Mouse (Mus musculus): ENCODE measurements at regions not wholly inside any gene's neighbourhood (a gene's known extent, or its start where the extent isn't known, plus 50 kb on each side); places are given as distances from the start of the nearest gene placed in this dataset.

- no peak overlapping the region for H3K4me2 ChIP-seq (ENCODE audit: low read depth)
- H3K79me2 ChIP-seq (ENCODE audit: control insufficient read depth, insufficient read depth) = no peaks in the 10 kb centered on the region
- no peak overlapping the region for H3K4me3 ChIP-seq
- H3K36me3 ChIP-seq (ENCODE audit: control insufficient read depth, insufficient read depth) = no peaks in the 10 kb centered on the region
- no peak for TF ChIP-seq POLR2AphosphoS2 (IDR thresholded peaks at IDR 0.05; ENCODE audit: insufficient read length, low read depth)
- no peaks in the 10 kb centered on the region for H3K27me3 ChIP-seq (ENCODE audit: control insufficient read depth, insufficient read depth, insufficient read length)
- H3ac ChIP-seq (ENCODE audit: control insufficient read depth, insufficient read length) = no peak overlapping the region
Observed at GRCm38 (mm10) chr1:45700893-45701292, 94.1 kb upstream of the Wdr75 start.

DNA sequence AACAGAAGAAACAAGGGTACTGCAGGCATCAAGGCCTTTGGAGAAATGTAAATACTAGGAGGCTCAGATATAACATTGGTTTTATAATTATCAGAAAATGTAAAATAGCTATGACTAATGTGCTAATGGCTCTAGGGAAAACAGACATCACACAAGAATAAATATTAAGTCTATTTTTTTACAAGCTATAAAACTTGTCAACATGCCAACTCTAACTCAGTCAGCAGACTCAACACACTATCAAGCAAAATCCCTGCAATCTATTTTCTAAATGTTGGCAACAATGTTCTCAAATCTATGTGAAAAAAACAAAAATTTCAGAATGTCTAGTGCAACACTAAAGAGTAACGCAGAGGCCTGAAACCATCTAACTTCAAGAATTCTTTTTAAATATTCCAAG is 93.5 kb upstream of the Wdr75 start:
- Histone ChIP-seq H3ac (ENCODE audit: control insufficient read depth, insufficient read length) (no peak overlapping the region), H3K4me2 (ENCODE audit: low read depth) (no peak overlapping the region), H3K27me3 (ENCODE audit: control insufficient read depth, insufficient read depth, insufficient read length) (no peaks in the 10 kb centered on the region), H3K36me3 (ENCODE audit: control insufficient read depth, insufficient read depth) (no peaks in the 10 kb centered on the region), H3K4me3 (no peak overlapping the region), H3K79me2 (ENCODE audit: control insufficient read depth, insufficient read depth) (no peaks in the 10 kb centered on the region)
- TF ChIP-seq TCF12 (IDR thresholded peaks at IDR 0.05; ENCODE audit: insufficient read depth, poor library complexity, severe bottlenecking) (no peak), E2F4 (IDR thresholded peaks at IDR 0.05; ENCODE audit: insufficient read depth) (no peak), MYOG (IDR thresholded peaks at IDR 0.05; ENCODE audit: control insufficient read depth in 1 of 3, insufficient read depth in 1 of 3, insufficient read length in 2 of 3, low read depth in 2 of 3) (no peak), USF1 (IDR thresholded peaks at IDR 0.05; ENCODE audit: low read depth) (no peak), POLR2A (IDR thresholded peaks at IDR 0.05; ENCODE audit: insufficient read length, low read depth) (no peak), MYOD1 (IDR thresholded peaks at IDR 0.05; ENCODE audit: control insufficient read depth in 1 of 3, insufficient read length in 2 of 3, low read depth in 2 of 3) (no peak), REST (IDR thresholded peaks at IDR 0.05; ENCODE audit: insufficient read depth, insufficient read length) (no peak), POLR2AphosphoS2 (IDR thresholded peaks at IDR 0.05; ENCODE audit: insufficient read length, low read depth) (no peak), MAX (IDR thresholded peaks at IDR 0.05; ENCODE audit: low read depth) (no peak), SRF (IDR thresholded peaks at IDR 0.05; ENCODE audit: control insufficient read depth, insufficient read length, low read depth) (no peak), TCF3 (IDR thresholded peaks at IDR 0.05; ENCODE audit: insufficient read length, low read depth) (no peak)

GRCm38 (mm10) chr1:45723369-45723768 is 71.6 kb upstream of the Wdr75 start:
- H3K4me3 ChIP-seq = no peak overlapping the region
- no peaks in the 10 kb centered on the region for H3K27me3 ChIP-seq (ENCODE audit: control insufficient read depth, insufficient read depth, insufficient read length)
- H3ac ChIP-seq (ENCODE audit: control insufficient read depth, insufficient read length) = no peak overlapping the region
- H3K4me2 ChIP-seq (ENCODE audit: low read depth) = no peak overlapping the region
- no peaks in the 10 kb centered on the region for H3K36me3 ChIP-seq (ENCODE audit: control insufficient read depth, insufficient read depth)
- TF ChIP-seq E2F4 (IDR thresholded peaks at IDR 0.05; ENCODE audit: insufficient read depth) (no peak), CEBPB (IDR thresholded peaks at IDR 0.05; ENCODE audit: insufficient read depth, poor library complexity, severe bottlenecking) (no peak), POLR2AphosphoS2 (IDR thresholded peaks at IDR 0.05; ENCODE audit: insufficient read length, low read depth) (no peak), USF1 (IDR thresholded peaks at IDR 0.05; ENCODE audit: low read depth) (no peak), MYOG (IDR thresholded peaks at IDR 0.05; ENCODE audit: control insufficient read depth in 1 of 3, insufficient read depth in 1 of 3, insufficient read length in 2 of 3, low read depth in 2 of 3) (no peak), TCF12 (IDR thresholded peaks at IDR 0.05; ENCODE audit: insufficient read depth, poor library complexity, severe bottlenecking) (no peak), REST (IDR thresholded peaks at IDR 0.05; ENCODE audit: insufficient read depth, insufficient read length) (no peak), TCF3 (IDR thresholded peaks at IDR 0.05; ENCODE audit: insufficient read length, low read depth) (no peak), SRF (IDR thresholded peaks at IDR 0.05; ENCODE audit: control insufficient read depth, insufficient read length, low read depth) (no peak), MYOD1 (IDR thresholded peaks at IDR 0.05; ENCODE audit: control insufficient read depth in 1 of 3, insufficient read length in 2 of 3, low read depth in 2 of 3) (no peak)
- H3K79me2 ChIP-seq (ENCODE audit: control insufficient read depth, insufficient read depth) = no peaks in the 10 kb centered on the region

DNA sequence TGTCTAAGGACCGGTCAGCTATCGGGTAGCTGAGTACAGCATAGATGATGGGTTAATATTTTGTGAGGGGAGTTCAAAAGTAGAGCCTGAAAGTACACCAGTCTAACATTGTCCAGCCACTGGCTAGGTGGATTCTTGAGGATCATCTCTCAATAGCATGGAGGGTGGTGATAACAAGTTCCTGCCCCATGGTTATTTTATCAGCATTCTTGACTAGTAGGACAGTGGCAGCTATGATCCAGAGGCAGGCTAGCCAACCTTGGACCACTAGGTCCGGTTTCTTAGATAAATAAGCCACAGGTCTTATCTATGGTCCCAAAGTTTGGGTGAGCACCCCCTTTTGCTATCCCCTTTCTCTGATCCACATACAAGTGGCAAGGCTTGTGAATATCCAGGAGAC is 62.0 kb upstream of the Wdr75 start:
- TF ChIP-seq POLR2AphosphoS2 (IDR thresholded peaks at IDR 0.05; ENCODE audit: insufficient read length, low read depth) = no peak
- no peak for TF ChIP-seq REST (IDR thresholded peaks at IDR 0.05; ENCODE audit: insufficient read depth, insufficient read length)
- TF ChIP-seq E2F4 (IDR thresholded peaks at IDR 0.05; ENCODE audit: insufficient read depth) = no peak
- no peak for TF ChIP-seq POLR2A (IDR thresholded peaks at IDR 0.05; ENCODE audit: insufficient read length, low read depth)
- no peak for TF ChIP-seq MYOD1 (IDR thresholded peaks at IDR 0.05; ENCODE audit: control insufficient read depth in 1 of 3, insufficient read length in 2 of 3, low read depth in 2 of 3)
- no peak for TF ChIP-seq USF1 (IDR thresholded peaks at IDR 0.05; ENCODE audit: low read depth)
- TF ChIP-seq SRF (IDR thresholded peaks at IDR 0.05; ENCODE audit: control insufficient read depth, insufficient read length, low read depth) = no peak
- no peak for TF ChIP-seq MYOG (IDR thresholded peaks at IDR 0.05; ENCODE audit: control insufficient read depth in 1 of 3, insufficient read depth in 1 of 3, insufficient read length in 2 of 3, low read depth in 2 of 3)
- no peak for TF ChIP-seq MAX (IDR thresholded peaks at IDR 0.05; ENCODE audit: low read depth)
- no peak for TF ChIP-seq CEBPB (IDR thresholded peaks at IDR 0.05; ENCODE audit: insufficient read depth, poor library complexity, severe bottlenecking)
- no peak for TF ChIP-seq TCF12 (IDR thresholded peaks at IDR 0.05; ENCODE audit: insufficient read depth, poor library complexity, severe bottlenecking)
- TF ChIP-seq TCF3 (IDR thresholded peaks at IDR 0.05; ENCODE audit: insufficient read length, low read depth) = no peak
- no peak overlapping the region for H3K4me3 ChIP-seq
- no peak overlapping the region for H3ac ChIP-seq (ENCODE audit: control insufficient read depth, insufficient read length)
- no peak overlapping the region for H3K4me2 ChIP-seq (ENCODE audit: low read depth)
- no peaks in the 10 kb centered on the region for H3K27me3 ChIP-seq (ENCODE audit: control insufficient read depth, insufficient read depth, insufficient read length)
- H3K79me2 ChIP-seq (ENCODE audit: control insufficient read depth, insufficient read depth) = no peaks in the 10 kb centered on the region
- H3K36me3 ChIP-seq (ENCODE audit: control insufficient read depth, insufficient read depth) = no peaks in the 10 kb centered on the region

GRCm38 (mm10) chr1:45745136-45745535 is 49.8 kb upstream of the Wdr75 start:
- H3K4me3 ChIP-seq = no peak overlapping the region
- H3K36me3 ChIP-seq (ENCODE audit: control insufficient read depth, insufficient read depth) = no peaks in the 10 kb centered on the region
- TF ChIP-seq TCF3 (IDR thresholded peaks at IDR 0.05; ENCODE audit: insufficient read length, low read depth) = no peak
- TF ChIP-seq MYOG (IDR thresholded peaks at IDR 0.05; ENCODE audit: control insufficient read depth in 1 of 3, insufficient read depth in 1 of 3, insufficient read length in 2 of 3, low read depth in 2 of 3) = no peak
- no peak for TF ChIP-seq CEBPB (IDR thresholded peaks at IDR 0.05; ENCODE audit: insufficient read depth, poor library complexity, severe bottlenecking)
- TF ChIP-seq MYOD1 (IDR thresholded peaks at IDR 0.05; ENCODE audit: control insufficient read depth in 1 of 3, insufficient read length in 2 of 3, low read depth in 2 of 3) = no peak
- no peak for TF ChIP-seq POLR2AphosphoS2 (IDR thresholded peaks at IDR 0.05; ENCODE audit: insufficient read length, low read depth)
- TF ChIP-seq TCF12 (IDR thresholded peaks at IDR 0.05; ENCODE audit: insufficient read depth, poor library complexity, severe bottlenecking) = no peak
- no peak for TF ChIP-seq REST (IDR thresholded peaks at IDR 0.05; ENCODE audit: insufficient read depth, insufficient read length)
- no peak for TF ChIP-seq E2F4 (IDR thresholded peaks at IDR 0.05; ENCODE audit: insufficient read depth)
- TF ChIP-seq MAX (IDR thresholded peaks at IDR 0.05; ENCODE audit: low read depth) = no peak
- TF ChIP-seq POLR2A (IDR thresholded peaks at IDR 0.05; ENCODE audit: insufficient read length, low read depth) = no peak
- TF ChIP-seq USF1 (IDR thresholded peaks at IDR 0.05; ENCODE audit: low read depth) = no peak
- TF ChIP-seq SRF (IDR thresholded peaks at IDR 0.05; ENCODE audit: control insufficient read depth, insufficient read length, low read depth) = no peak
- no peaks in the 10 kb centered on the region for H3K79me2 ChIP-seq (ENCODE audit: control insufficient read depth, insufficient read depth)
- no peak overlapping the region for H3K4me2 ChIP-seq (ENCODE audit: low read depth)
- H3ac ChIP-seq (ENCODE audit: control insufficient read depth, insufficient read length) = no peak overlapping the region
- H3K27me3 ChIP-seq (ENCODE audit: control insufficient read depth, insufficient read depth, insufficient read length) = no peaks in the 10 kb centered on the region

Measured in myocyte (in vitro differentiated cells).